Mouse (Mus musculus) frontal cortex, adult (tissue): Measurements from ENCODE around the gene Zfp446.
"Not testable (repeated sequence)": the region's sequence is repeated elsewhere in the genome, so short reads cannot be mapped to it uniquely, and the experiment has no call there.

Source experiments
- ATAC-seq: cut with Nextera tagmentation; 2 replicates; pipeline ENCODE4 v1.9.2; 2017; ENCODE audit warnings: mild to moderate bottlenecking, moderate library complexity, mixed read lengths; ENCODE audit not compliant: low TSS enrichment

Zfp446 gene

DNA sequence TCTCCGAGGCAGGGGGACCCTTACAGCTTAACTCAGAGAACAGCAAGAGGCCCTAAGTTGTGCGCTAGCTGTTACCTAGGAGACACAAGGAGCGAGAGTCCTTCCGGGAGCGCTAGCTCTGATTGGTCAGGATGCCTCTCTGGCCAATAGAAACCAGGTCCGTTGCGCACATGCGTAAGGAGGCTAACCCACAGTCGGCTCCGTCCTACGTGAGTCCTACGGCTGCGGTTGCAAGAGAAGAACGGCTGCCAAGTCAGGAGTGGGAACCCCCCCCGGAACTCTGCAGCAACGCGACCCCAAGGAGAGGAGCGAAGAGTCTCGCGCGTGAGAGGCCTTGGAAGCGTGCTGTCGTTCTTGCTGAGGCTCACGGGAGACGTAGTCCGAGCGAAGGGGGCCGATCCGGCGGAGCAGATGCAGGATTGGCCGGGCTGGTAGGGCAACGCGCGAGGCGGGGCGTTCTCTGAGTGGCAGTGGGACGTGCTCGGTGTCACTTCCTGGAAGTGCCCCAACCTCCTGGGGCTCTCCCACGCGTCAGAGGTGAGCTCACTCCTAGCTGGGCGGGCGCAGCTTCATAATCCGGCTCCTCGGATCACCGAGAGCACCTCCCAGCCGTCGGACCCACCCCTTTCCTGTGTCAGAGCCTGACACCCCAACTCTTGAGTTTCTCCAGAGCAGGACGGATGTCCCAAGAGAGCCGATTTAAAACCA is at the start of gene Zfp446:
Zfp446 (plus strand) TSS at position 167 of the 708 bp plus-strand sequence.
- ATAC-seq, result peak; percentile 96

DNA sequence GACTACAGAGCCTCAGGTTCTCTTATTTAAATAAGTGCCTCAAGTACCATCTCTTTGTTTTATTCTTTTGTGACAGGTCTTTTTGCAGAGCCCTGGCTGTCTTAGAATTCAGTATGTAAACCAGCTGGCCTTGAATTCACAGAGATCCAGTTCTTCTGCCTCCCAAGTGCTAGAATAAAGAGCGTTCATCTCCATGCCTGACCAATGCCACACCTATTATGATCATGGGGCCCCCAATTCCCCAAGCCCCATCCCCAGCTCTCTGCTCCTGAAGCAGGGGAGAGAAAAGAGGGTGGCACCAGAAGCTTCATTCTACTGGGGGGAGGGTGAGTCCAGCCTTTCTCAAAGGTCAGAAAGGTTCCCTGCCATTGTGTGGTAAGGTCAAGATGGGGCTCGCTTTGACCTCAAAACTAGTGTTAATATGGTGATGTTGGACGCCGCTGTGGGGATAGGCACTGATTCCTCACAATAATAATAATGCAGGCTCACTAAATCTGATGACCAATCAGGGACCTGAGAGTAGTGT is 44.0 kb upstream of the Zfp446 start:
- no peak for ATAC-seq

GRCm38 (mm10) chr7:12934808-12935207 is 42.8 kb upstream of the Zfp446 start:
- no peak for ATAC-seq

GRCm38 (mm10) chr7:12937254-12937803 is 40.3 kb upstream of the Zfp446 start:
- ATAC-seq, result not testable (repeated sequence)

DNA sequence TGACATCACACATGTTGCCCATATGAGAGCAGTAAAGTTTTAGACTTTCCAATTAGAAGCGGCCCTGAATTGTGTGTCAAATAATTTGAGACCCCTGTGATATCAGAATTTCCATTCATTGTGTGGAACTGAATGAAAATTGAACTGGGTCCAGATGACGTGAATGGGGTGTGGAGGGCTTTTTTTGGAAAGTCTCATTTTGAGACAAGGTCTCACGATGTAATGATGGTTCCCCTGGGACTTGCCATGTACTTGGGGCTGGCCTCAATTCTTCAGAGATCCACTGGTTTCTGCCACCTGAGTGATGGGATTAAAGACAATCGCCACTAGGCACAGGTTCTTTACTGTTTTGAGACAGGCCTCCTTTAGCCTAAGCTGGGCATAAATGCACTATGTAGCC is 37.0 kb upstream of the Zfp446 start:
- no peak for ATAC-seq

- no peak for ATAC-seq
Measured at GRCm38 (mm10) chr7:12943488-12943887, 34.2 kb upstream of the Zfp446 start.

- peak; percentile 99 for ATAC-seq
Measured at GRCm38 (mm10) chr7:12949032-12949871, 28.4 kb upstream of the Zfp446 start.

DNA sequence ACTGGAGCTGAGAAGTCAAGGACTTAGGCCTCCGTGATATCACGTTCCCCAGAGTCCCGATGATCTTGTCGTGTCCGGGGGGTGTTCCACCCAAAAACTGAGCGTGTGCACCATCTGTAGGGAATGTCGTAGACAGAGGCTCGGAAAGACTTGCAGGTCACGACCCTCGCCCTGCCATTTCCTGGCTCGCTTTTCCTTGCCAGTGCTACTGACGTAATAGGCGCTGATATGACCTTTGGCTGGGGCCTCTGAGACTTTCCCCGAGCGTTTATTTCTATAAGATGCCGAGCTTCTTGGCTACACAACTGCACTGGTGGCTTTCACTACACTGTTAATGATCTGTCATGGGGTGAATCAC is 27.8 kb upstream of the Zfp446 start:
- ATAC-seq, result no peak

DNA sequence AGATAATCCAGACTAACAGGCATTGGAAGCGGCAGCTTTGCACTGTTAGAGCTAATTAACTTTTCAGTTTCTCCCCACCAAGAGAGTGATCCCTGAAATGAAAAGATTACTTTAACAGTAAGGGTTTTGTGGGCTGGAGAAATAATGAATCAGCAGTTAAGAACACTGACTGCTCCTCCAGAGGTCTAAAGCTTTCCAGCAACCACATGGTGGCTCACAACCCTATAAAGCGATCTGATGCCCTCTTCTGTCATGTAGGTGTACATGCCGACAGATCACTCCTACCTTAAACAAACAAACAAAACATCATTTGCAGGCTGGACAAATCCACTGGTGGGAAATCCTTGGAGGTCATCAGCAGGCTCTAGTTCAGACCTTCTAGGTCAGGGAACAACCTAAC is 22.8 kb upstream of the Zfp446 start:
- no peak for ATAC-seq

GRCm38 (mm10) chr7:12957511-12957910 is 20.1 kb upstream of the Zfp446 start:
- ATAC-seq, result no peak

DNA sequence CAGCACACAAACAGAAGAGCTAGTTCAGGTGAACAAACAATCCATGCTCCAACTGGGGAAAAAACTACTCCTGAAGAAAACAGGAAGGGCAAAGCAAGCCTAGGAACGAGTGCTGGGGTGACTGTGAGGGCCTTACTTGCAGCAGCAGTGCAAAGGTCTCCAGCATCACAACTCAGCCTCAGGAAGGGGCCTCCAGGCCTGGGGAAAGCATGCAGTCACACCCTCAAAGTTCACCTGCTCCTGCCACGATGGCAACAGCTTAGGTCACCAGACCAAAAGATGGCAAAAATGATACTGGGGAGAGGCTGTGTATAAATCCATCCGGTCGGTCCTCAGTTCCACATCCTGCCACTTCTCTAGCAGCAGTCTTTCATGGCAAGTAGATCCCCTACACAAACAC is 18.7 kb upstream of the Zfp446 start:
- ATAC-seq, result no peak

DNA sequence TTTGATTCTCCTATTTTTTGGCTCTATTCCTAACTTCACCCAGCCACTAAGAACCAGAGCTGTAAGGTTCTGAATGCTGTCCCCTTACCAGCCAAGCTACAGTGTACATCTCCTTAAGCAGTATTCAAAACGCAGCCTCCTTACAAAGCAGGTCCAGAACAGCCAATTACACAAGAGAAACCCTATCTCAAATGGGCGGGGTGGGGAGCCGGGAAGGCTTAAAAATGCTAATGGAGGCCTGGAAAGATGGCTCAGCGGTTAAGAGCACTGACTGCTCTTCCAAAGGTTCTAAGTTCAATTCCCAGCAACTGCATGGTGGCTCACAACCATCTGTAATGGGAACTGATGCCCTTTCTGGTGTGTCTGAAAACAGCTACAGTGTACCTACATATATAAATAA is 17.9 kb upstream of the Zfp446 start:
- ATAC-seq, result no peak

DNA sequence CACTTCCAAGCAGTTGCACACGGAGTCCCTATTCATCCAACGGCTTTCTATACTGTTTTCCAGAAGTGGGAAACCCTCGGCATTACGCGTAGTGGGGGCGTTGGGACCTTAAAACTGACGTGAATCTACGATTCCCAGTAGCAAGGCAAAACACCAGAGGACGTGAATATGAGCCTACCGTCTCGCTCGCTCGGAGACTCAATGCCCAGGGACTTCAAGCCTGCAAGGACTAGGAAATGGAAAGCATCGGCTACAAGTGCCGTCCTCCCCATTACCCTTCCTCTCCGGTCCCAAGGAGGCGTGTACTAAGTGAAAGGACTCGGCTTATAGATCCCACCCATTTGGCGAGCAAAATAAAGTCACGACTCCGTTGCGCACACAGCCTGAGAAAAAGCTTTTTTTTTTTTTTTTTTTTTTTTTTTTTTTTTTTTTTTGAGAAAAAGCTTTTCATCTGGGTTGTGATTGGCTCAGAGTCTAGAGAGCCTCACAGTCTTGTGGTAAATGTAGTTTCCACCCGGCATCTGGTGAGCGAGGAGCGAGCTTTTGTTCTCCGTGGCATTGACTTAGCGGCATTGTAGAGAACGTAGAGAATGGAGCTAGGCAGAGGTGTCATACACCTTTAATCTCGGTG is 16.0 kb upstream of the Zfp446 start:
- ATAC-seq, result peak; percentile 75

DNA sequence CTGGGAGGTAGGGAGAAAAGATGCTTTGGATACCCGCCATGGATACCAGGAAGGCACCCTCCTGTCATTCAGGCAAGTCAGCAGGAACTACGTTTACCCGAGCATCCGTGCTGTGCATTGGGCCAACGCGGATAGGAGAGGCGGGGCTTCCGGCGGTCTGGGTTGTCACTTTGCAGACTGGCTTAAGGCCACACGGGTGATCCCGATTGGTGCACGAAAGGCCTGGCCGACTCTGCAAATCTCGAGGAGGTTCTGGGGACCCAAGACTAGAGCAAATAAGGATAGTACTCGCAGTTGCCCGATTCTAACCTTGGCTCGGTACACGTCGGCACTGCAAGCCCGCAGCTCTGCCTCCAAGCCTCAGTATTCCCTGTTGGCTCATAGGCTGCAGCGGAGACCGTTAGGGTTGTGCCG is 12.0 kb upstream of the Zfp446 start, which contains the start of gene Zfp324:
Zfp324 (plus strand) TSS at position 161 of the 414 bp plus-strand sequence.
- ATAC-seq, result peak; percentile 90

- ATAC-seq, result 0 out of 2 replicates have a peak, but pooled peaks have one; percentile 4
Measured at GRCm38 (mm10) chr7:12966104-12966845, 11.4 kb upstream of the Zfp446 start.

DNA sequence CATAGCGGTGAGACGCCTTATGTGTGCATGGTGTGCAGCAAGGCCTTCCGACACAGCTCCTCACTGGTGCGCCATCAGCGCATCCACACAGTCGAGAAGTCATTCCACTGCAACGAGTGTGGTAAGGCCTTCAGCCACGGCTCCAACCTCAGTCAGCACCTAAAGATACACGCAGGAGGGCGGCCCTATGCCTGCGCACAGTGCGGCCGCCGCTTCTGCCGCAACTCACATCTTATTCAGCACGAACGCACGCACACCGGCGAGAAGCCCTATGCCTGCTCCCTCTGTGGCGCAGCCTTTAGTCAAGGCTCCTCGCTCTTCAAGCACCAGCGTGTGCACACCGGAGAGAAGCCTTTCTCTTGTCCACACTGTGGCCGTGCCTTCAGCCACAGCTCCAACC is 6.7 kb upstream of the Zfp446 start:
- ATAC-seq, result no peak

DNA sequence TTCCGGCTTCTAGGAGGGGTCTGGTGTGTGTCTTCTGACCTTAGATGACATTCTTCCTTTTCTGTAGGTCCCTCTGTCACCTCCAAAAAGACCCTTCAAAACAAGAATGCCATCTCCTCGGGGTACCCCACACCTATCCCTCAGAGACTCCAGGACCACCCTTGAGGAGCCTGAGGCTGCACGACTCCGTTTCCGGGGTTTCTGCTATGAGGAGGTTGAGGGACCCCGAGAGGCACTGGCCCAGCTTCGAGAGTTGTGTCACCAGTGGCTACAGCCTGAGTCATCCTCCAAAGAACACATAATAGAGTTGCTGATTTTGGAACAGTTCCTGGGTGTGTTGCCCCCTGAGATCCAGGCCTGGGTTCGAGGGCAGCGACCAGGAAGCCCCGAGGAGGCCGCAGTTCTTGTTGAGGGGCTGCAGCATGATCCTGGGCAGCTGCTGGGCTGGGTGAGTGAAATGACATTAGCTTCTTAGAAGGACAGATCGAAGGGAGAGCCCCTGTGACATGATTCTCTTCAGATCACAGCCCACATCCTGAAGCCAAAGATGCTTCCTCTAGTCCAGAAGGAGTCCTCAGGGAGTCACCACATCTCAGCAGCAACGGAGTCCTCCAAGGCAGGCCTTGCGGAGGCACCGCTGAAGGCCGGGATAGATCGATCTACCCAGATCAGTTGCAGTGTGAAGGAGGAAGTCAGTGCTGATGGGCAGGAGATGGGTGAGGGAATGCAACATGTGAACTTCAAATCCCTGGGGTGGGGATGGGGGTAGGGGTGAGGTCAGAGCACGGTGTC is 1.5 kb downstream of the Zfp446 start:
- ATAC-seq, result no peak

GRCm38 (mm10) chr7:12979776-12980175 is 2.1 kb downstream of the Zfp446 start:
- ATAC-seq, result no peak

GRCm38 (mm10) chr7:12980291-12980690 is 2.6 kb downstream of the Zfp446 start:
- no peak for ATAC-seq

GRCm38 (mm10) chr7:12985724-12986123 is 8.1 kb downstream of the Zfp446 start:
- no peak for ATAC-seq
